In genomic region chr11:7114312-7114711, GRCm38 (mm10) we compare ENCODE assay signal across 24 mouse cellular contexts. TPM values are rescaled to one million over a fixed set of nuclear protein-coding genes. Genes with fewer than 3 reads are reported as not detected.
DNase-seq lines count a peak whose midpoint lies in the region; ATAC-seq and TF ChIP-seq lines count a peak whose summit lies in the region.
"Had no signal": no experiment of that assay in that cellular context is flagged by ENCODE, and none has a peak within 500 bp of the region (broad histone marks: within the 10 kb centered on the region; RNA-seq: fewer than 3 reads in every experiment).

No protein-coding gene starts in this region.

- DNase-seq in right cerebral cortex, adult 2 months (ENCODE audit: low spot score in 2 of 2) = peak; percentile 40 to 44
- no peak for DNase-seq in right cerebral cortex, postnatal 36 days (ENCODE audit: low spot score in 2 of 2)
- DNase-seq in midbrain, postnatal 0 days (ENCODE audit: low spot score) = peak; percentile 15
- DNase-seq in embryo, embryonic 11 days = no peak
- no peak for DNase-seq in heart, adult 9 months (ENCODE audit: low spot score in 2 of 2)
- DNase-seq: adrenal gland, adult 2 months; B cell, adult 2 months; cerebellum, adult 8-10 months; gastrocnemius, postnatal 25 days; heart, adult 18-20 months; lung, postnatal 36 days; right cerebral cortex, postnatal 25 days; thymus, adult 18-20 months; thymus, postnatal 36 days had no signal

- TF ChIP-seq CTCF in midbrain, postnatal 0 days (IDR thresholded peaks at IDR 0.05) = no peak

- H3K4me3 ChIP-seq in hindbrain, embryonic 15.5 days = no peak overlapping the region
- no peak overlapping the region for H3K4me3 ChIP-seq in hindbrain, embryonic 16.5 days (ENCODE audit: low read length)
- H3K4me3 ChIP-seq in midbrain, postnatal 0 days (ENCODE audit: low read depth, low read length) = no peak overlapping the region
- H3K4me3 ChIP-seq: forebrain, embryonic 10.5 days; hindbrain, embryonic 13.5 days; megakaryocyte, embryonic 14.5 days; neural tube, embryonic 12.5 days; stomach, embryonic 15.5 days had no signal

- 0 out of 2 replicates have a peak, but pooled peaks cover 4% of the 10 kb centered on the region for H3K36me3 ChIP-seq in hindbrain, embryonic 15.5 days
- no peaks in the 10 kb centered on the region; the same call in 1 of the 2 replicates for H3K36me3 ChIP-seq in hindbrain, embryonic 16.5 days (ENCODE audit: control insufficient read depth, insufficient read depth, low read length)
- H3K36me3 ChIP-seq in midbrain, postnatal 0 days (ENCODE audit: insufficient read depth, low read length) = peaks cover 2% of the 10 kb centered on the region; the same call in 1 of the 2 replicates
- H3K36me3 ChIP-seq: forebrain, embryonic 10.5 days; stomach, embryonic 15.5 days had no signal

- H3K4me2 ChIP-seq in hindbrain, embryonic 15.5 days = no peak overlapping the region
- no peak overlapping the region for H3K4me2 ChIP-seq in hindbrain, embryonic 16.5 days (ENCODE audit: low read length)
- H3K4me2 ChIP-seq in midbrain, postnatal 0 days (ENCODE audit: low read depth, low read length, poor library complexity, severe bottlenecking) = no peak overlapping the region
- H3K4me2 ChIP-seq: hindbrain, embryonic 13.5 days; lung, embryonic 14.5 days; neural tube, embryonic 12.5 days; stomach, embryonic 15.5 days had no signal

- no peaks in the 10 kb centered on the region for H3K27me3 ChIP-seq in hindbrain, embryonic 15.5 days
- no peaks in the 10 kb centered on the region for H3K27me3 ChIP-seq in hindbrain, embryonic 16.5 days (replicated peaks; ENCODE audit: control insufficient read depth, insufficient read depth, low read length)
- no peaks in the 10 kb centered on the region for H3K27me3 ChIP-seq in midbrain, postnatal 0 days (ENCODE audit: insufficient read depth, low read length)
- H3K27me3 ChIP-seq: hindbrain, embryonic 13.5 days; megakaryocyte, embryonic 14.5 days; neural tube, embryonic 12.5 days; stomach, embryonic 15.5 days had no signal

- 0 out of 2 replicates have a peak overlapping the region, but pooled peaks have one; percentile 15 for H3K27ac ChIP-seq in hindbrain, embryonic 15.5 days (replicated peaks)
- H3K27ac ChIP-seq in hindbrain, embryonic 16.5 days (ENCODE audit: low read depth, low read length) = no peak overlapping the region
- H3K27ac ChIP-seq in midbrain, postnatal 0 days (ENCODE audit: low read depth, low read length) = no peak overlapping the region
- H3K27ac ChIP-seq: hindbrain, embryonic 13.5 days; liver, embryonic 14.5 days; neural tube, embryonic 12.5 days; stomach, embryonic 15.5 days had no signal

- no peak overlapping the region for H3K9ac ChIP-seq in hindbrain, embryonic 15.5 days
- H3K9ac ChIP-seq in hindbrain, embryonic 16.5 days (ENCODE audit: low read depth, low read length) = no peak overlapping the region
- no peak overlapping the region for H3K9ac ChIP-seq in midbrain, postnatal 0 days (replicated peaks; ENCODE audit: low read length, poor library complexity, severe bottlenecking)
- H3K9ac ChIP-seq: hindbrain, embryonic 13.5 days; liver, embryonic 14.5 days; lung, embryonic 14.5 days; neural tube, embryonic 12.5 days; stomach, embryonic 15.5 days had no signal

- WGBS in hindbrain, embryonic 15.5 days = 62% methylated on average over 9 of the region's 9 CpGs
- WGBS in hindbrain, embryonic 16.5 days = 60% methylated on average over 9 of the region's 9 CpGs
- 64% methylated on average over 9 of the region's 9 CpGs for WGBS in midbrain, postnatal 0 days

- ATAC-seq in hindbrain, embryonic 15.5 days (ENCODE audit: low FRiP score, low read depth) = no peak
- ATAC-seq in hindbrain, embryonic 16.5 days = no peak
- ATAC-seq in midbrain, postnatal 0 days (ENCODE audit: low FRiP score) = no peak
- ATAC-seq: intestine, embryonic 16.5 days had no signal

- no peaks in the 10 kb centered on the region for H3K9me3 ChIP-seq in hindbrain, embryonic 15.5 days
- no peaks in the 10 kb centered on the region for H3K9me3 ChIP-seq in hindbrain, embryonic 16.5 days (ENCODE audit: control insufficient read depth, low read length)
- H3K9me3 ChIP-seq in midbrain, postnatal 0 days (ENCODE audit: low read length) = no peaks in the 10 kb centered on the region
- H3K9me3 ChIP-seq: forebrain, embryonic 10.5 days; hindbrain, embryonic 13.5 days; megakaryocyte, embryonic 14.5 days; neural tube, embryonic 12.5 days; stomach, embryonic 15.5 days had no signal

- peaks cover 8% of the 10 kb centered on the region; the same call in 1 of the 2 replicates for H3K4me1 ChIP-seq in hindbrain, embryonic 15.5 days (replicated peaks)
- H3K4me1 ChIP-seq in hindbrain, embryonic 16.5 days (ENCODE audit: control insufficient read depth, insufficient read depth, low read depth, low read length) = no peaks in the 10 kb centered on the region
- 0 out of 2 replicates have a peak, but pooled peaks cover 7% of the 10 kb centered on the region for H3K4me1 ChIP-seq in midbrain, postnatal 0 days (ENCODE audit: insufficient read depth, low read length)
- H3K4me1 ChIP-seq: megakaryocyte, embryonic 14.5 days; neural tube, embryonic 12.5 days; stomach, embryonic 15.5 days had no signal

RNA-seq across cellular contexts. Expression of gene Adcy1, which starts 51.0 kb away (rescaled TPM):
- polyA plus RNA-seq in hindbrain, embryonic 15.5 days (2015; fragmentation: Nextera tagmentation; extraction: Ambion mirVana) = 12.3 and 12.8 TPM in 2 replicates
- 13.1 and 15.2 TPM in 2 replicates for polyA plus RNA-seq in hindbrain, embryonic 16.5 days (2015; fragmentation: Nextera tagmentation; extraction: Ambion mirVana)
- total RNA-seq in midbrain, postnatal 0 days (2014; rRNA removed) = 140 and 142 TPM in 2 replicates
- polyA plus RNA-seq in midbrain, postnatal 0 days (2015; fragmentation: Nextera tagmentation; extraction: Ambion mirVana) = 12.2 and 12.6 TPM in 2 replicates

Comparison
In these comparisons a context has a peak if more than half of its experiments do, and no peak if none do; other contexts are left out.
1. DNase-seq: peak in right cerebral cortex, adult 2 months (2 of 2) and midbrain, postnatal 0 days (single experiment); none in right cerebral cortex, postnatal 36 days (0 of 2), embryo, embryonic 11 days (single experiment) and heart, adult 9 months (0 of 2).